Mouse (Mus musculus): ENCODE measurements around the gene Plin2.
"Not testable (repeated sequence)": the region's sequence is repeated elsewhere in the genome, so short reads cannot be mapped to it uniquely, and the experiment has no call there.

DNA sequence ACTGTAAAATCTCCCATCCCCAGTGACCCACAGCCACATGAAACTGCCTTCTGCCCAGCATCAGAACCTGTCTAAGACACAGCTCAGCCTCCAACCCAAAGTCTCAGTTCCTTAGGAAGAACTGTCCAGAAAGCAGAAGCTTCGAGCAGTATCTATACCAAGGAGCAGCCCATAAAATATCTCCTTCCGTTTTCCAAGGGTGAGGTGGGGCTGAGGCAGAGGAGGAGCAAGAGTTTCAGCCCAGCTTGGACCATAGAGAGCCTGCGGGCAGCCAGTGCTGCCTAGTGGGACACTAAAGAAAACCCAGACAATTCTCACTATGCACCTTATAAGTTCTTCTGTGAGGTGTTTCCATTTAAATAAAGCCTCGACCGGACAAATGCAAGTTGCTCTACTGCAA, 37.3 kb downstream of the Plin2 start:
- not testable (repeated sequence) for TF ChIP-seq CTCF (IDR thresholded peaks at IDR 0.05; ENCODE audit: borderline replicate concordance, control insufficient read depth, extremely low read depth, insufficient read depth, low read length, poor library complexity); POLR2A (IDR thresholded peaks at IDR 0.05; ENCODE audit: control insufficient read depth, extremely low read depth, insufficient read depth, low read length, poor library complexity)
